Mouse (Mus musculus) liver, embryonic 14.5 days (tissue): Measurements from ENCODE around the gene Stx1a. TPM values are rescaled to one million over a fixed set of nuclear protein-coding genes. Genes with fewer than 3 reads are reported as not detected.

Source experiments
- ATAC-seq: fragments of 200-750 bp; cut with Nextera tagmentation; 2 replicates; pipeline ENCODE4 v1.8.0; 2017; ENCODE audit warnings: moderate number of reproducible peaks, mild to moderate bottlenecking, moderate library complexity; ENCODE audit not compliant: insufficient read depth
- DNase-seq, 3 experiments: peaks; one replicate each; pipeline ENCODE4 v3.0.0-alpha.2; 2012 to 2013; ENCODE audit warnings: low read depth in 3 of 3, low spot score in 3 of 3
- H3K27ac ChIP-seq: fragments of 300-500 bp; sonication (generic); 2 replicates; pipeline ENCODE4 v1.5.1; 2014; ENCODE audit warnings: moderate library complexity, mild to moderate bottlenecking, control low read depth, inconsistent platforms
- H3K27me3 ChIP-seq: fragments of 300-500 bp; sonication (generic); 2 replicates; pipeline ENCODE4 v1.6.1; 2014; ENCODE audit warnings: mild to moderate bottlenecking, low read length, moderate library complexity; ENCODE audit not compliant: control insufficient read depth, insufficient read depth
- H3K36me3 ChIP-seq: fragments of 300-500 bp; sonication (generic); replicated peaks from 2 replicates; pipeline ENCODE4 v1.6.1; 2014; ENCODE audit warnings: low read depth; ENCODE audit not compliant: control insufficient read depth, insufficient read depth
- H3K4me1 ChIP-seq, 2 experiments: fragments of 200-500 bp in 1 of 2; fragments of 300-500 bp in 1 of 2; sonication (generic) in 1 of 2; replicated peaks; 2 replicates each; pipeline ENCODE4 v1.6.1; 2012 to 2014; ENCODE audit warnings: antibody characterized with exemption in 1 of 2, inconsistent platforms in 1 of 2, low read length in 1 of 2; ENCODE audit not compliant: control insufficient read depth in 2 of 2, insufficient read depth in 2 of 2
- H3K4me2 ChIP-seq: fragments of 300-500 bp; sonication (generic); 2 replicates; pipeline ENCODE4 v1.6.1; 2014; ENCODE audit warnings: low read depth, mild to moderate bottlenecking, control low read depth, moderate library complexity
- H3K4me3 ChIP-seq, 2 experiments: fragments of 200-500 bp in 1 of 2; fragments of 300-500 bp in 1 of 2; sonication (generic) in 1 of 2; 2 replicates each; pipeline ENCODE4 v1.5.1; 2012 to 2014; ENCODE audit warnings: low read depth in 2 of 2, low read length in 2 of 2, mild to moderate bottlenecking in 2 of 2, control low read depth in 1 of 2, inconsistent platforms in 1 of 2, moderate library complexity in 1 of 2; ENCODE audit not compliant: insufficient read depth in 1 of 2
- H3K9ac ChIP-seq: fragments of 300-500 bp; sonication (generic); replicated peaks from 2 replicates; pipeline ENCODE4 v1.6.1; 2014; ENCODE audit warnings: mild to moderate bottlenecking, control low read depth, moderate library complexity
- H3K9me3 ChIP-seq: fragments of 300-500 bp; sonication (generic); 2 replicates; pipeline ENCODE4 v1.6.1; 2016; ENCODE audit warnings: low read length, mixed read lengths; ENCODE audit not compliant: control insufficient read depth
- CTCF ChIP-seq: IDR thresholded peaks from 2 replicates; pipeline ENCODE4 v1.5.1; 2016; ENCODE audit warnings: antibody characterized with exemption, low read depth, control low read depth
- EP300 ChIP-seq: IDR thresholded peaks from 2 replicates; pipeline ENCODE4 v1.6.1; 2016; ENCODE audit warnings: antibody characterized with exemption, low read depth
- WGBS: fragments of 180-500 bp; shearing (Covaris S2); extraction: QIAGEN DNeasy Blood & Tissue Kit; methylation state at CpG from one replicate; pipeline ENCODE4 v1.1.7; 2014; ENCODE audit not compliant: insufficient replicate concordance; 5-methylcytosine and 5-hydroxymethylcytosine counted together
- polyA plus RNA-seq, 2 experiments: library from polyadenylated mRNA; depleted of rRNA in 1 of 2; stranded (reverse) in 1 of 2; unstranded in 1 of 2; fragments of >200 nt; fragmentation: Nextera tagmentation in 1 of 2; extraction: Ambion mirVana in 1 of 2; gene quantifications; 2 replicates each; pipeline versions ENCODE4 v1.2.1 to v1.2.3; 2012 to 2014

Gene Stx1a
- polyA plus RNA-seq, 2 experiments = 0.72 to 2.3 TPM

- WGBS = 72% methylated on average over 14 of the region's 14 CpGs
- H3K27ac ChIP-seq = no peak overlapping the region
- no peak overlapping the region for H3K4me3 ChIP-seq
- no peak overlapping the region for H3K9ac ChIP-seq
- H3K36me3 ChIP-seq = no peaks in the 10 kb centered on the region
- TF ChIP-seq CTCF (no peak), EP300 (no peak)
- no peaks in the 10 kb centered on the region for H3K9me3 ChIP-seq
- no peak overlapping the region for H3K4me2 ChIP-seq
- no peaks in the 10 kb centered on the region for H3K27me3 ChIP-seq
- ATAC-seq = no peak
- H3K4me1 ChIP-seq = peaks cover 0 to 4% of the 10 kb centered on the region in 2 experiments; a peak in 1 of 4 replicates
- no peak for DNase-seq
Measured at GRCm38 (mm10) chr5:135076368-135076767, 53.1 kb downstream of the Stx1a start.

GRCm38 (mm10) chr5:135076931-135077505 lies 53.7 kb downstream of the Stx1a start:
- no peaks in the 10 kb centered on the region for H3K9me3 ChIP-seq
- no peak overlapping the region for H3K27ac ChIP-seq
- H3K36me3 ChIP-seq = no peaks in the 10 kb centered on the region
- H3K4me1 ChIP-seq = peaks cover 0 to 4% of the 10 kb centered on the region in 2 experiments; a peak in 1 of 4 replicates
- no peak overlapping the region for H3K4me3 ChIP-seq
- DNase-seq (no peak), ATAC-seq (no peak)
- H3K9ac ChIP-seq = no peak overlapping the region
- TF ChIP-seq EP300 (no peak), CTCF (no peak)
- no peaks in the 10 kb centered on the region for H3K27me3 ChIP-seq
- H3K4me2 ChIP-seq = peak overlapping the region; percentile 73; the same call in 1 of the 2 replicates
- WGBS = 49% methylated on average over 14 of the region's 14 CpGs

GRCm38 (mm10) chr5:135077564-135078481 lies 54.5 kb downstream of the Stx1a start, which contains the start of gene Vps37d:
Vps37d (minus strand) TSS chr5:135078266.
- Histone ChIP-seq H3K9me3 (no peaks in the 10 kb centered on the region), H3K4me2 (peak within 1 kb of the TSS; percentile 73), H3K9ac (peak within 1 kb of the TSS; percentile 56), H3K36me3 (no peaks in the 10 kb centered on the region), H3K4me1 (peaks cover 0 to 4% of the 10 kb centered on the region in 2 experiments; a peak in 1 of 4 replicates), H3K27ac (no peak within 1 kb of the TSS), H3K4me3 (peak within 1 kb of the TSS; percentile 38 to 56), H3K27me3 (no peaks in the 10 kb centered on the region)
- DNase-seq (peak; percentile 66 to 70 (median 68)), ATAC-seq (peak; percentile 83)
- TF ChIP-seq EP300 (no peak), CTCF (peak; percentile 77)
- 2% methylated on average over 72 of the region's 83 CpGs for WGBS

GRCm38 (mm10) chr5:135078482-135078810 lies 55.2 kb downstream of the Stx1a start:
- Histone ChIP-seq H3K27me3 (no peaks in the 10 kb centered on the region), H3K27ac (no peak overlapping the region), H3K9ac (no peak overlapping the region), H3K4me1 (peaks cover 0 to 4% of the 10 kb centered on the region in 2 experiments; a peak in 1 of 4 replicates), H3K4me3 (peak overlapping the region; percentile 38 to 56), H3K9me3 (no peaks in the 10 kb centered on the region), H3K4me2 (peak overlapping the region; percentile 73), H3K36me3 (no peaks in the 10 kb centered on the region)
- TF ChIP-seq EP300 (no peak), CTCF (no peak)
- DNase-seq (no peak), ATAC-seq (no peak)
- 2% methylated on average over 11 of the region's 11 CpGs for WGBS

- Histone ChIP-seq H3K36me3 (no peaks in the 10 kb centered on the region), H3K4me1 (peaks cover 0 to 4% of the 10 kb centered on the region in 2 experiments; a peak in 1 of 4 replicates), H3K4me2 (no peak overlapping the region), H3K27me3 (no peaks in the 10 kb centered on the region), H3K9ac (no peak overlapping the region), H3K9me3 (no peaks in the 10 kb centered on the region), H3K27ac (no peak overlapping the region), H3K4me3 (no peak overlapping the region)
- TF ChIP-seq CTCF (no peak), EP300 (no peak)
- no peak for DNase-seq
- 82% methylated on average over 2 of the region's 2 CpGs for WGBS
- ATAC-seq = no peak
Measured at GRCm38 (mm10) chr5:135079578-135079977, 56.3 kb downstream of the Stx1a start.
